Mouse (Mus musculus): Measurements from ENCODE around the gene Rufy4.

- TF ChIP-seq TAL1 (IDR thresholded peaks at IDR 0.05; ENCODE audit: low read length) (no peak), GATA1 (IDR thresholded peaks at IDR 0.05; ENCODE audit: low read length) (no peak)
Measured at GRCm38 (mm10) chr1:74155435-74156012, 30.2 kb downstream of the Rufy4 start.

Measured in erythroblast, embryonic 14.5 days (primary cell).